Mouse (Mus musculus): ENCODE measurements around the gene Nkain2. TPM values are rescaled to one million over a fixed set of nuclear protein-coding genes. Genes with fewer than 3 reads are reported as not detected.

Nkain2 gene
- total and polyA plus RNA-seq, 3 experiments: not detected

- Histone ChIP-seq H3K4me2 (ENCODE audit: insufficient read depth, low read depth, poor library complexity, severe bottlenecking) (no peak overlapping the region), H3K79me2 (replicated peaks; ENCODE audit: control insufficient read depth, extremely low read depth, insufficient read depth, poor library complexity, severe bottlenecking) (no peaks in the 10 kb centered on the region), H3K9me3 (replicated peaks; ENCODE audit: low read length) (peaks cover 26% of the 10 kb centered on the region), H3K4me1 (ENCODE audit: control insufficient read depth in 1 of 2, insufficient read depth in 2 of 2) (no peaks in the 10 kb centered on the region), H3K9ac (ENCODE audit: insufficient read depth, low read depth) (no peak overlapping the region), H3K27ac (ENCODE audit: insufficient read depth, low read depth) (no peak overlapping the region), H3K36me3 (replicated peaks in 1 of 2; ENCODE audit: control insufficient read depth in 1 of 2, insufficient read depth in 1 of 2, low read length in 1 of 2) (no peaks in the 10 kb centered on the region), H3K27me3 (replicated peaks) (no peaks in the 10 kb centered on the region), H3K4me3 (replicated peaks in 1 of 3; ENCODE audit: low read depth in 2 of 3, low read length in 2 of 3, poor library complexity in 1 of 3) (no peak overlapping the region)
- no peak for DNase-seq (ENCODE audit: extremely low read depth)
- dilution Hi-C loops (cut with MboI; ENCODE audit: extremely low pct_ligation_motif_present, extremely low pct_unique_long_range_greater_than_20kb, low sequenced_read_pairs): no loop called here
- TF ChIP-seq HCFC1 (IDR thresholded peaks at IDR 0.05; ENCODE audit: low read depth, low read length) (no peak), NELFE (IDR thresholded peaks at IDR 0.05; ENCODE audit: low read depth, low read length) (no peak), SIN3A (IDR thresholded peaks at IDR 0.05; ENCODE audit: low read length) (no peak), CTCF (conservative IDR thresholded peaks at IDR 0.05 in 1 of 2, IDR thresholded peaks at IDR 0.05 in 1 of 2; ENCODE audit: low read depth in 2 of 2, low read length in 2 of 2) (no peak), ZKSCAN1 (IDR thresholded peaks at IDR 0.05; ENCODE audit: borderline replicate concordance, low read depth, low read length) (no peak), RCOR1 (conservative IDR thresholded peaks at IDR 0.05; ENCODE audit: low read depth, low read length) (no peak), KAT2A (IDR thresholded peaks at IDR 0.05; ENCODE audit: insufficient replicate concordance, low read length) (no peak), JUND (conservative IDR thresholded peaks at IDR 0.05; ENCODE audit: low read depth, low read length) (no peak), JUN (IDR thresholded peaks at IDR 0.05; ENCODE audit: insufficient read depth, low read depth, low read length) (no peak), CHD2 (IDR thresholded peaks at IDR 0.05; ENCODE audit: low read length) (no peak)
- in situ Hi-C loops (cut with MboI; ENCODE audit: low pct_ligation_motif_present, low pct_unique_long_range_greater_than_20kb, low sequenced_read_pairs): no loop called here
These were observed 313.5 kb downstream of the Nkain2 start for GRCm38 (mm10) chr10:32576559-32577275.

GRCm38 (mm10) chr10:32557673-32558072 lies 332.6 kb downstream of the Nkain2 start:
- in situ Hi-C loops (cut with MboI; ENCODE audit: low pct_ligation_motif_present, low pct_unique_long_range_greater_than_20kb, low sequenced_read_pairs) (no loop called here), dilution Hi-C loops (cut with MboI; ENCODE audit: extremely low pct_ligation_motif_present, extremely low pct_unique_long_range_greater_than_20kb, low sequenced_read_pairs) (no loop called here)
- H3K4me1 ChIP-seq (ENCODE audit: control insufficient read depth in 1 of 2, insufficient read depth in 2 of 2): no peaks in the 10 kb centered on the region

More at GRCm38 (mm10) chr10:32557673-32558072, 332.6 kb downstream of the Nkain2 start:
- Histone ChIP-seq H3K79me2 (replicated peaks; ENCODE audit: control insufficient read depth, extremely low read depth, insufficient read depth, poor library complexity, severe bottlenecking) (no peaks in the 10 kb centered on the region), H3K4me2 (ENCODE audit: insufficient read depth, low read depth, poor library complexity, severe bottlenecking) (no peak overlapping the region), H3K36me3 (replicated peaks in 1 of 2; ENCODE audit: control insufficient read depth in 1 of 2, insufficient read depth in 1 of 2, low read length in 1 of 2) (no peaks in the 10 kb centered on the region), H3K27ac (ENCODE audit: insufficient read depth, low read depth) (no peak overlapping the region), H3K4me3 (replicated peaks in 1 of 3; ENCODE audit: low read depth in 2 of 3, low read length in 2 of 3, poor library complexity in 1 of 3) (no peak overlapping the region), H3K27me3 (replicated peaks) (no peaks in the 10 kb centered on the region), H3K9me3 (replicated peaks; ENCODE audit: low read length) (peaks cover 11% of the 10 kb centered on the region), H3K9ac (ENCODE audit: insufficient read depth, low read depth) (no peak overlapping the region)
- DNase-seq (ENCODE audit: extremely low read depth): no peak
- TF ChIP-seq POLR2AphosphoS2 (IDR thresholded peaks at IDR 0.05; ENCODE audit: low read depth, low read length): no peak
- TF ChIP-seq EP300 (IDR thresholded peaks at IDR 0.05; ENCODE audit: low read length): no peak
- TF ChIP-seq TBP (conservative IDR thresholded peaks at IDR 0.05; ENCODE audit: low read depth, low read length): no peak
- TF ChIP-seq MAFK (IDR thresholded peaks at IDR 0.05; ENCODE audit: insufficient replicate concordance, low read length): no peak
- TF ChIP-seq UBTF (IDR thresholded peaks at IDR 0.05; ENCODE audit: low read depth, low read length): no peak
- TF ChIP-seq ETS1 (conservative IDR thresholded peaks at IDR 0.05; ENCODE audit: low read depth, low read length): no peak
- TF ChIP-seq JUN (IDR thresholded peaks at IDR 0.05; ENCODE audit: insufficient read depth, low read depth, low read length): no peak
- no peak for TF ChIP-seq SIN3A (IDR thresholded peaks at IDR 0.05; ENCODE audit: low read length)
- TF ChIP-seq E2F4 (IDR thresholded peaks at IDR 0.05; ENCODE audit: insufficient replicate concordance, low read depth, low read length): no peak
- TF ChIP-seq CHD1 (IDR thresholded peaks at IDR 0.05; ENCODE audit: low read depth, low read length): no peak
- no peak for TF ChIP-seq MXI1 (IDR thresholded peaks at IDR 0.05; ENCODE audit: low read depth, low read length)
- no peak for TF ChIP-seq IRF4 (IDR thresholded peaks at IDR 0.05; ENCODE audit: low read depth, low read length)
- no peak for TF ChIP-seq SMC3 (IDR thresholded peaks at IDR 0.05; ENCODE audit: low read depth, low read length)
- no peak for TF ChIP-seq RAD21 (IDR thresholded peaks at IDR 0.05; ENCODE audit: low read depth, low read length)
- TF ChIP-seq RCOR1 (conservative IDR thresholded peaks at IDR 0.05; ENCODE audit: low read depth, low read length): no peak
- TF ChIP-seq NRF1 (IDR thresholded peaks at IDR 0.05; ENCODE audit: low read depth, low read length): no peak
- no peak for TF ChIP-seq NELFE (IDR thresholded peaks at IDR 0.05; ENCODE audit: low read depth, low read length)
- TF ChIP-seq ELF1 (IDR thresholded peaks at IDR 0.05; ENCODE audit: low read depth, low read length): no peak
- TF ChIP-seq ZKSCAN1 (IDR thresholded peaks at IDR 0.05; ENCODE audit: borderline replicate concordance, low read depth, low read length): no peak
- no peak for TF ChIP-seq MYC (IDR thresholded peaks at IDR 0.05; ENCODE audit: low read depth, low read length)

All from CH12.LX (cell line).